Mouse (Mus musculus) heart, postnatal 4 days (tissue): ENCODE measurements around the gene Usb1. TPM values are rescaled to one million over a fixed set of nuclear protein-coding genes. Genes with fewer than 3 reads are reported as not detected.

Experiments used
- DNase-seq: peaks from one replicate; pipeline ENCODE4 v3.0.0; 2021
- total RNA-seq, 2 experiments: library from RNA; stranded (reverse); gene quantifications; 2 replicates each; pipeline ENCODE4 v1.2.3; 2021

Gene Usb1
- total RNA-seq, 2 experiments from 2014 or later: 20.2 to 22.4 TPM

DNA sequence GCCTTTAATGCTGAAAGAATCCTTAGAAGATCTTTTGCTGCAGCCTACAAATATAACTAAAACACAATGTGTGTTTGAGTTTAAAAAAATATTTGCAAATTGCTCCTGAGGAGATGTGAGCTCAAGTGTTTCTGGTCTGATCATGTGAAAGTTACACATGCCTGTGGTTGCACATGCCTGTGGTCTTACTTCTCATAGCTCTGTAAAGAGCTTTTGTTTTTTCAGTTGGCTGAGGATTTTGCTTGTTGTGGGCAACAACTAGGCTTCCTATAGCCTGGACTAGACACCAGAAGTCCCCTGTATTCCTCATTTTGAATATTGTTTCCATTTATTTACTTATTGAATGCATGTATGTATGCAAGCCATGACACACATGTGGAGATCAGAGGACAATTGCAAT lies 4.3 kb downstream of the Usb1 start:
- DNase-seq: no peak

DNA sequence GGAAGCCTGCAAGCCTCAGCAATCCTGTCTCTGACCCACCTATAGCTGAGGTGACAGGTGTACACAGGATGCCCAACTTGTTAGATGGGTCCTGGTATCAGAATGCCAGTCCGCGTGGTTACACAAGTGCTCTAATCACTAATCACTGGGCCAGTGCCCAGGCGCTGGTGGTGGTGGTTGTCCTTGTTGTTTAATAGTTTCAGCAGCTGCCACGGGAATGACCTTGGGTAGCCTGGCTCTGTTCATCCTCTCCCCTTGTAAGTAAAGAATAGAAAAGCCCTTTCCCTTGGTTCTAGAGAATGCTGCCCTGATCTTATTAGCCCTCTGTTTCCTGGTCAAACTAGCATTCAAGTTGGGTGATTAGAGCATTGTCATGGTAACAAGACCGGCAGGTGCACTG lies 9.6 kb downstream of the Usb1 start:
- peak; percentile 65 for DNase-seq

DNA sequence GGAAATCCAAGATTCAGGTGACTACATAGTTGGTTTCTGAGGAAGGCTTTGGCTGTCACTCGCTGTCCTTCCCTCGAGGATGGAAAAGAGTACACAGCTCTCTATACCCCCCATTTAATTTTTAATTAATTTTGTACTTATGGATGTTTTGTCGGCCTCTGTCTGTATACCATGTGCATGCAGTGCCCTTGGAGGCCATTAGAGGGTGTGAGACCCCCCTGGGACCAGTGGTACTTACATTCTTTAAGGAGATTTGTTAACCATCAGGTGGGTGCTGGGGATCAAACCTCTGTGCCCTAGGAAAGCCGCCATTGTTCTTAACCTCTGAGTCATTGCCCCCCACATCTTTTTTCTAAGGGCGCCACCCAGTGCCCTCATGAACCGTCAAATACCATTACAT lies 12.6 kb downstream of the Usb1 start:
- no peak for DNase-seq

DNA sequence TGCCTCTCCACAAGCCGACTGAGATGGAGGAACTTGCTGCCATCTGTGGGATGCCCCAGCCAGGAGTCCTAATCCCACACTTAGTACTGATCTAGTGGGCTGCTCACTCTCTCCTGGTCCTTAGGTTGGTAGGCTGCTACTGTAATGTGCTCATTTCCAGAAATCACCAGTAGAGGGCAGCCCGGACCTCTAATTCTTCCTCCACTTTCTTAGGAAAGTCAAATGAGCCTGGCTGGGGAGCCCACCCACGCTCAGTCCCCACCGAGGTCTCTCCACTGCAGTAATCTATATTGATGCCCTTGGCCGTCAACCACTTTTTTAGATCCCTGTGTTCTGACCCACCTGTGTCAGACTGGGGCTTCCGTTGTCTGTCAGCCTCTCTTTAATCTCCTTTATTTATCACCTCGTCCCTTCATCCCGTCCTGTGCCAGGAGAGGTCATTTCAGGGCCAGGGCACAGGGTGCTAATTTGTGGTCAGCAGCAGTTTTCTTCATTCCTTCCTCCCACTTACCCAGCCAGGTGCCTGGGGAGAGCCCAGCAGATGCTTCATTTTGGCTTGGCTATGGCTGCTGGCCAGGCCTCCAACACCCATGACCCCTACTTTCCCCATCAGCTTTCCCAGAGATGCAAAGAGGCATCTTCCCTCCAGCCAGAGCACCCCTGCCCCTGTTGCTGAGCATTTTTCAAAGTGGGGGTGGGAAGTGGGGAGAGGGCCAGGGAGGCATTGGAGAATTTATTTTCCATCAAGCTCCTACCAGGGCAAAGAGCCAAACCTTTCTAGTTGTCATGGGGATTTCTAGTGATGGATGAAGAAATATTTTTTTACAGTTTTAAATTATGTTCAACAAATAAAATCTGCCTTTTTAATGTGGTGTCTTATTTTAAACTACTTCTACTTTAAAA lies 14.8 kb downstream of the Usb1 start:
- DNase-seq: peak; percentile 88

DNA sequence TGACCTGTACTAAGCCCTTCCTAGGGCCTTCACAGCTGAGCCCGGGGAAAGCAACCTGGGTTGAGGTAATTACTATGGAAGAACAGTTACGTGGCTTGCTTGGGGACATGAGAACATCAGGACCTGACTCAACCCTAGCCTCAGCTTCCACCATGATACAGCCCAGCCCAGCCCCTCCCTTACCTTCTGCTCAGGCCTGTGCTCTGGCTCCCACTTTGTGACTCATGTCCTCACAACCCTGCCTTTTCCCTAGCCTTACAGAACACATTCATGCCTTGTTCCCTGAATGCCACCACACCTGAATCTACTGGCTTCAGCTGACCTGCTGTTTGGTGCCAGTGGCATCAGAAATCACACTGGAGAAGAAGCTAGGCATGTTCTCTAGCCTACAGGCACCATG lies 16.3 kb downstream of the Usb1 start:
- DNase-seq: no peak

DNA sequence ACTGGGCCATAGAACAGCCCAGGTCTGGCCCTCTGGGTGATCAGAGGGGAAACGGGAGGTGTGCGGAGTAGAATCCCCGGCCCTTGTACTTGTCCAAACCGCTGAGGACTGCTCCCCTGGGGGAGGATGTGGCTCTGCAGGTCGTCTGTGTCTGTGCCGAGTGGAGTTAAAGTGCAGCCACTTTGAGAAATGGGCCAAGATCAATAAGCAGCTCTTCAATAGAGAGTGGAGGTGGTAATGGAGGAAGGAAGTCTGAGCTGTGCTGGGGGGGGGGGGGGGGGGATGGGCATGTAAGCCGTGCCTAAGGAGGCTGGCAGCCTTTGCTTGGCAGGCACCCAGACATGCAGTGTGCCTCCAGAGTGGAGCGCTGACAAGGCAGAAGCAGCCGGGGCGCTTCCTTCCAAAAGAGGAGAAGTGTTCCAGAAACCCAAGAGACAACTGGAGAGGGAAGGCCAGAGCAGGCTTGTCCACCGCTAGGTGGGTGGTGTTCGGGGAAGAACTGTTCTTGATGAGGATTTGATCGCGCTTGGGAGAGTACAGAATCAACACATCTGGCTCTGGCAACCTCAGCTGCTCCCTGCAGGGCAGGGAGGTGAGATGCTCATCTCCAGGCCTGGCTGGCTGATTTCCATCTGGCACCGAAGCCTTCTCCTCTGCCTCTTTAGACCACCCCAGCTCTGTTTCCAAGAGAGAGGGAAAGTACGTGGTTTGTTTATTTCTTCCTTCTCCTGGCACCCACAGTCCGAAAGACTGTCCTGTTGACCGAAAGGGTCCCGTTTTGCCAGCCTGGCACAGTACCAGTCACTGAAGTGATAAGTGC lies 16.9 kb downstream of the Usb1 start:
- DNase-seq: peak; percentile 80

DNA sequence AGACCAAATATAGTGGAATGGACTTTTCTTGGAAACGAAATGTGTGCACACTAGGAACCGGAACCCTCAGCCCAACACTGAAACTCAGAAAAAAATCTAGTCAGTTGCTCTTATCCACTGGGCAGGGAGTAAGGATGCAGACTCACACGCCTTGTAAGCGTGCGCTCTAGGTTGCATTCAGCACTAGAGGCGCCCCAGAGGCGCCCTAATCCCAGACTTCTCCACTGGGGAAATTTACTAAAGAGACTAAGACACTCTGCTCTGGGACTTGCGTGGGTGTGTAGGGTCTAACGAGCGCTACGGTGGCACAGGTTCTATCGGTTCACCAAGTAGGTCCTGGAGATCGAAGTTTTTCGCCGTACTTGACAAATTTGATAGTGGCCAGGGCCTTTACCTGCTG lies 19.4 kb downstream of the Usb1 start:
- peak; percentile 52 for DNase-seq

DNA sequence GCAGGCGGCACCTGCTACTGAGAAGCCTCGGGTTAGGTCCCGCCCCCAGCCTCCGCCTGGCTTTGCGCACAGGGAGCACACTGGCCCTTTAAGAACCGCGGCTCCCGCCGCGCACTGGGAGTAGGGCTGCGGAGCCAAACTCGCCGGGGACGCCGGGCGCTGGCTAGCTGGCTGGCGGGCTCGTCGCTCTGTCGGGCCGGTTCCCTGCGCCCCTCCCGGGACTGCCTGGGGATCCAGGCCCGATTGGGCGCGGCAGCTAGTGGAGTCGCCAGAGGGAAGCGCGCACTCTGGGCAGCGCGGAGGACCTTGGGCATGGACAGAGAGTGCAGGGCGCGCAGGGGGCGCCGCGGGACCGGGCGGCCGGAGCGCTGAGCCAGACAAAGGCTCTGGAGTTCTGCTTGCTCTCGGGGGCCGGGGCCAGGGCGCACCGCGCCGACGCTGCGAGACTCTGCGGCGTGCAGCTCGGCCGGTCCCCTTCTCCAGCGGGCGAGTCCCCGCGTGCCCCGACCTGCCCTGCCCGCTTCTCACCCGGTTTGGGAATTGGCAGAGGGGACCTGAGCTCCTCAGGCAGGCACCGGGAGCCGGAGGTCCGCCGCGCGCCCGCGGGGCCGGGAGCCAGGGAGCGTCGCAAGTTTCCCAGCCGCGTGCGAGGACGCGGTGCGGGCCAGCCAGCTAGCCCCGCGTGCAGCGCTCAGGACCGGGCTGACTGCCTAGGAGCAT lies 20.2 kb downstream of the Usb1 start, which contains the start of gene Mmp15:
Mmp15 (plus strand) TSS at position 118 of the 720 bp plus-strand sequence.
- DNase-seq: peak; percentile 87

DNA sequence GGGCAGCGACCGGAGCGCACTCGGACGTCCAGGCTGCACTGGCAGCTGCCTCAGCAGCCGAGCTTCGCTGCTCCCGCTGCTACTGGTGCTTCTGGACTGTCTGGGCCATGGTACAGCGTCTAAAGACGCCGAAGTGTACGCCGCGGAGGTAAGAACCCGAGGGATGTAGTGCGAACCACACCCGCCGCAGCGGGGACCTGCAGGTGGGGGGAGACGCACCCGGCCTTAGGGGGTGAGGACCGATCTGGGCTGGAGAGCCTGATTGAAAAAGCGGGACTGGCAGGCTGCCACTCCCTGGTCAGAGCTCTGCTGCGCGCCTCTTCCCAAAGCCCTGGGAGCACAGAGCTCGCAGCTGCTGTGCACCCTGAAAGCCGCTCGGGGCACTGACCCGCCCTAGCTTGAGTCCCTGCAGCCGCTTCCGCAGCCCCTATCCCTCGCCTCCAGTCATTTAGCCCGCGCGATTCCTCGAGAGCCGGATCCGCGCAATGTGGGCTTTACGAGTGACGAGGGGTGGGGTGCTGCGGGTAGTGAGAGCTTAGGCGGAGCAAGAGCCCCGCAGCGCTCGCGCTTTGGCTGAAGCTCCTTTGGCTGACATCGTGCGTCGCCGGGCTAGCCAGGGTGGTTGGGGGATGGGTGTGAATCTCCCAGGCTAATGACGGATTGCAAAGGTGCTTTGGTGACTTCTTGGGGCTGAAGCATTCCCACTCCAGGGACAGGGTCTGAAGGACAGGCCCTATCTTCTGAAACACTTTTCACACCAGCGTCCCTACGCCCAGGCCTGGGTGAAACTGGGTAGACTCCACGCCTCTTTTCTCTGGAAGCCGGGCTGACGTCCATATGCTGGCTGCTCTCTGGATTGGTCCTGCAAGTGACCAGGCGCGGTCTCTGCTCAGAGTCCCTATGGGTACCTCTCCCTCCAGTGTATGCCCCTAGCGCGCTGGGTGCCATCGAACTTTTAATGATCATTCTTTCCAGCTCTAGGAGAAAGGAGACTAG lies 21.1 kb downstream of the Usb1 start:
- DNase-seq: peak; percentile 69

DNA sequence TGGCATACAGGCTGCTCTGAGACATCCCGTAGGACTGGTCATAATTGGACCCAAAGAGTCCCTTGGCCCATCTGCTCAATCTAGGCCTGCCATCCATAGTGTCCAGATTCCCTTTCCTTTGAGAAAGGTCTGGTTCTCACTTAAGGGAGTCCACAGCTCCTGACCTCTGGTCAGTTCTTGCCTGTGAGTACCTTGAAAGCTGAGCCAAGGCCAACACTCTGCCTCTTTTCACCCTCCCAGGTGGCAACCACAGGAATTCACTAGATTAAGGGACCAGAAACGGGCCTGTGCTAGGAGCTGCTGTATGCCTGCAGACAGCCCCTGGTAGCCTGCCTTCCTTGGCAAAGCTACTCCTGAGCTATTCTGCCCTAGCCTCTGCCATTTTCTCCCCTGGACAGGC lies 22.5 kb downstream of the Usb1 start:
- no peak for DNase-seq

DNA sequence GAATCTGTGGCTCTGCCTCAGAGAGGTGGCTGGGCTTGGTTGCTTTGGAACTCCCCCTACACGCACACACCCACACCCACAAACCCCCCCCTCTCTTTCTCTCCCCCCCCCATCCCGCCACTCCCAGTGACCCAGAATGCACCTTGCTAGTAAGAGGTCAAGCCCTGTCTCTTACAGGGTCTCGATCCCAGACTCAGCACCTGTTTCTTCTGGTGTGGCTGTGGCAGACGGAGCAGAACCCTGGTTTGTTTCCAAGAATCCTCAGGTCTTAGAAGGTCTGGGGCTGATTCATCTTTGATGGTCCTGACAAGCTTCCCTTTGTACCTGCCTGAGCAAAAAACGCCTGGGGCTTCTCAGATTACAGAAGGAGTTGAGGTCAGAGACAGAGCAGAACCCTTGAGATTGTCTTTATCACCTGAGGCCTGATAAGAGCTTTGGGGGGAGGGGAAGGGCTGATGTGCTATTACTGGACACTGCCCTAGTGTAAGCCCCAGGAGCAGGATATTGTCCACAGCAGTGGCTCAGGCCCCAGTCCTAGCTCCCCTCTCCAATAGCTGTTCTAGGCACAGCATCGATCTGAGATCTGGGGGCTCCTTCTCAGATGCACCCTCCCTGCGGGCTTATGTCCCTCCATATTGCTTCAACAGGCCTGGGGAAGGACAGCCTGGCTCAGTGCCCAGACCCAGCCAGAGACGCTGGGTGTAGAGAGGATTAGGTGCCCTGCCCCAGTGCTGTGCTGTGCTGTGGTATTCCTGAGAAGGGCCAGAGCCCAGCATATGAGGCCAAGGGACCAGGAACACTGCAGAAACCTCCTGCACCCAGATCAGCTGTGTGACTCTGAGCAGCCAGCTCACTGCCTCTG lies 26.7 kb downstream of the Usb1 start:
- DNase-seq: peak; percentile 55

DNA sequence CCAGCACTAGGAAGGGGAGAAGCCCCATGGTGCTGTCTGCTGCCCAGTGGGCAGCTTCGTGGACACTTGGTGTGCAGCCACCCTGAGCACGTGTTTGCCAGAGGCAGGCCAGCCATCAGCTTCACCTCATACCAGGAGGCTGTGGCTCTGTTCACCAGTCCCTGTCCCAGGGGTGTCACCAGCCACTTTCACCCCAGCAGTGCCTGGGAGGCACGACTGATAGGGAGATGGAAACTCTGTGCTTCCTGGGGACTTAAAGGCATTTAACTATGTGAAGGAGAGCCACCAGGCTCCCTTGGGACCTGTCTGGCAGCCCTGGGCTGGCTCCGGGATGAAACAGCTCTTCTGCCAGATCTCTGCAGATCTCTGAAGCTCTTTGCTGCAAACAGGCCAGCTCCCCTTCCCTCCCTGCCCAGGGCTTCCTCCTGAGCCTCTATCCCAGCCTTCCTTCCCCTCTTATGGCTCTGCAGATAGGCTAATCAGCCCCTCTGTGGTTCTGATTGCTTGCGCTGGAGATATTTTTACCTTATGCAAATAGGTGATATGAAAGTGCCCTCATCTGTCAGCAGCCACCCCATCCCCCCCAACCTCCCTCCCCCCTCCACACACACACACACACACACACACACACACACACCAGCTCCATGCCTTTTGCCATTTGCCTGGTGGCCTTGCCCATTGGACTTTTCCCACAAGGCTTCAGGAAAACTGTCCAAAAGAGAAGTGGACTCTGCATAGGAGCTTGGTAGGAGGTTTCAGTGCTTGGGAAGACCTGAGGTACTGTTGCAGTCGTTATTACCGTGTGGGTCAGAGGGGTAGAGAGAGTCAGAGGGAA lies 28.3 kb downstream of the Usb1 start:
- DNase-seq: no peak

DNA sequence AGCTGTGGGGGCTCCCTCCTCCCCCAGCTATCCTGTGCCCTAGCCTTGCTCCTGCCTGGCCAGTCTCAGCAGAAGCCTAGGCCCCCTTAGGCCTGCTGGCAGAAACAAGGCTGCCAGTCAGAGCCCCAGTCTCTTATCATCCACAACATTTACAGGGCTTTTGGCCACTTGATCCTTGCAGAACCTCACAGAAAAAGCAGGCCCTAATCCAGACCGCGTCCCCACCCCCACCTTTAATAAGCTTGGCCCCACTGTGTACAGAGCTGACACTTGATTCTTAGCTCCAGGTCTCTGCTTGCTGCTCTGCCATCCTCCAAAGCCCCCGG lies 28.9 kb downstream of the Usb1 start:
- no peak for DNase-seq

DNA sequence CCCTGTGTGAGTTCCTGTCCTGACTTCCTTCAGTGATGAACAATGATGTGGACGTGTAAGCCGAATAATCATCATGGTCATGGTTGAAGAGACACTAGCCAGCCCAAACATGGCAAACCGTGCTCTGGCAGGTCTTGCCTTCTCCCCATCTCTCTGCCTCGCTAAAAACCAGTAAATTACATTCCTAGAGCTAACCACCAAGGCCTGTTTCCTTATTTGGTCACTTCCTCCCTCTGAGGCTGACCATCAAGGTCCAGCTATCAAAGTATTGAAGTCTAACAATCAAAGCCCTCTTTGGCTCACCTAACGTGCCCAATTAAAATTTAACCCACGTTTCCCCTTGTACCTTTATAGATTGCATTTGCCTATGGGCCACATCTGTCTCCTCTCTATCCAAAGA lies 30.2 kb downstream of the Usb1 start:
- no peak for DNase-seq

DNA sequence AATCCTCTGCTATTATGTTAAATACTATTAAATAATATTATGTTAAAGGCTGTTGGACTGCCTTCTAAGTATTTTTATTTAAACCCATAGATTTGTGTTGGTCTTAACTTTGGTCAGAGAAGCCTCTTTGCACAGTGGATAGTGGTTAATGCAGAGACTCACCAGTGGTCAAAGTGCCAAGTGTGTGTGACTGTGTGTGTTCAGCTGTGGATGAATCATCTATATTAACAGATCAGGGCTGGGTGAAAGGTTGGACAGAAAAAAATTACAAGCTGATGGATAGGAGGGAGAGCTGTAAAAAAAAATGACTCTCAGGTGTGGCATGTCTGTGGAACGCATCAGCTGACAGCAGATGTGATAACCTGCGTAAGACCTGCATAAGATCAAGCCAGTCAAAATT lies 31.8 kb downstream of the Usb1 start:
- DNase-seq: no peak

DNA sequence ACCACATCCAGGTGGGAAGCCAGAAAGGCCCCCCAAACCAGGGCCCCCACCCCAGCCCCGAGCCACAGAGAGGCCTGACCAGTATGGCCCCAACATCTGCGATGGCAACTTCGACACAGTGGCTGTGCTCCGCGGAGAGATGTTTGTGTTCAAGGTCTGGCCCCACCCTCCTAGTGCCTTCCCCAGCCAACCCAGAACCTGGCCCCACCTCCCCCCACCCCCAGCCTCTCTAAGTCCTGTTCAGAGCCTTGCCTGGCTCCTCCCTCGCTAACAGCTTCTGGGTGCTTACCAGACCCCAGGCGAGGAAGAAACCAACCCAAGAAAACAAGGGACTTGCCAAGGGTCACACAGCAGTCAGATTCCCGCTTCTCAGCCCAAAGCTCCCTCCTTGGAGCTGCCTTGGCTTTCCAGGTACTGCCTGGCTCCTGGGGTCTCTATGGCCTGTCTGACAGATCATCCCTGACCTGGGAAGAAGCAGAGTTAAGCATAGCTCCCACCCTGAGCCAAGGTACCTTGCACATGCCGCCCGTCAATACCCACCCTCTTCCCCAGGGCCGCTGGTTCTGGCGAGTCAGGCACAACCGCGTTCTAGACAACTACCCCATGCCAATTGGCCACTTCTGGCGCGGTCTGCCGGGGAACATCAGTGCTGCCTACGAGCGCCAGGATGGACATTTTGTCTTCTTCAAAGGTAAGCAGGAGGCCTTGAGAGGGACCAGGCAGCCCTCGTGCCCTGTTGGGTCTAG lies 37.7 kb downstream of the Usb1 start:
- DNase-seq: no peak

DNA sequence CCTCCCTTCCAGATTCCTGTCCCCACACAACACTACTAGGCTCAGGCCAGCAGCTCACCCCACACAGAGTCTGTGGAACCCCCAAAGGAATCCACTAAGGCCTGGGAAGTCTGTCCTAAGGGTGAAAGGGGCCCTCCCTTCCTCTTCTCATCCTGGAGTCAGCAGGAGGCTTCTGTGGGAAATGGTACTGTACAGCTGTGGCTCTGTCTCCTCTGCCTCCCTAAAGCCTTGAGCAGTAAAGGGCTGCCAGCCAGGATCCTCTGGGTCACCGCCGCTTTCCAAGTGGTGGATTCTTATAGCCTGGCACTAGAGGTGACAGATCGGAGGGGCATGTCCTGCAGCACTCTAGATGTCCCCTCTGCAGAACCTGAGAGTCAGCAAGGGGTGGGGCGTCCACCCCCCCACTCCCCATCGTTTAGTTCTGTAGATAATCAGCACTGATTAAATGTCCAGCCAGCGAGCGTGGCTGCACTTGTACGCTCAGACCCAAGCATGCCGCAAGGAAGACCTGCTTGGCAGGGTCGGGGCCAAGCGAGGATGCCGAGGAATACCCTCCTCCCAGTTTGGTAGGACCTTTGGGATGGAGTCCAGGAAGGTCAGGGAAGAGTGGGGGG lies 41.4 kb downstream of the Usb1 start:
- DNase-seq: peak; percentile 56

DNA sequence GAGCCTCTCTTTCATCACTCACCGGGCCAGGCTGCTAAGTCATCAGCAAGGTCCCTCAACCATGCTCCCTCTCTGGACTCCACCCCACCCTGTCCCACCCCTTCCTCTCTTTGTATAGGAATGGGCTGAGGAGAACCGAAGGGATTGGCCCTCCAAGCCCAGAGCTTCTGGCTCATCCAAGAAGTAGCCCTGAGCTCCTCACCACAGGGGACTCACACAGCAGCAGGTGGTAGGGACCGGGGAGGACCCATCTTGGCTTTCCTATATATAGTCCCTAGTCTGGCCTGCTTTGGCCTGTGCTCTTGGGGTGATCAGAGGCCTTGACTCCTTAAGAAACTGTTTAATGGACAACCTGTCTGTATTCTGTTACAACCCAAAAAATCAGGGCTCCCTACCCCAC lies 42.3 kb downstream of the Usb1 start:
- DNase-seq: no peak
